Mouse (Mus musculus): Measurements from ENCODE around the gene Sorl1.
A peak's percentile ranks its signal among the peaks of the same experiment; 100 is the strongest.

Sorl1 gene

DNA sequence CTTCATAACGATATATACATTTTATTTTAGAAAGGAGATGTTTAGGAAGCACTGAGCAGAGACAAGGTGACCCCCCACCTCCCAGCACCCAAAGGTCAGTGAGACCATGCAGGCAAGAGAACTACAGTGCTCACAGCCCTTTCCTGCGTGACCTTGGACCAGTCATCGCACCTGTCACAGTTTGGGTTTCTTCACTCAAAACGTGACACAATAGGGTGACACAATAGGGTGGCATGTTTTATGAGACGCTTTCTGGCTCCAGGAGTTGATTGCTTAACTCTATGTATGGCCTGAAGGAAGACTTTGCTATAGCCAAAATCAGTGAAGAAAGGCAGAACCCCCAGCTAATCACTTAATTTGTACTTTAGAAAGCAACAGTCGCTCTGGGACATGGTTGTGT lies 1.7 kb downstream of the Sorl1 start:
- DNase-seq (ENCODE audit: low read depth, low spot score), result no peak

DNA sequence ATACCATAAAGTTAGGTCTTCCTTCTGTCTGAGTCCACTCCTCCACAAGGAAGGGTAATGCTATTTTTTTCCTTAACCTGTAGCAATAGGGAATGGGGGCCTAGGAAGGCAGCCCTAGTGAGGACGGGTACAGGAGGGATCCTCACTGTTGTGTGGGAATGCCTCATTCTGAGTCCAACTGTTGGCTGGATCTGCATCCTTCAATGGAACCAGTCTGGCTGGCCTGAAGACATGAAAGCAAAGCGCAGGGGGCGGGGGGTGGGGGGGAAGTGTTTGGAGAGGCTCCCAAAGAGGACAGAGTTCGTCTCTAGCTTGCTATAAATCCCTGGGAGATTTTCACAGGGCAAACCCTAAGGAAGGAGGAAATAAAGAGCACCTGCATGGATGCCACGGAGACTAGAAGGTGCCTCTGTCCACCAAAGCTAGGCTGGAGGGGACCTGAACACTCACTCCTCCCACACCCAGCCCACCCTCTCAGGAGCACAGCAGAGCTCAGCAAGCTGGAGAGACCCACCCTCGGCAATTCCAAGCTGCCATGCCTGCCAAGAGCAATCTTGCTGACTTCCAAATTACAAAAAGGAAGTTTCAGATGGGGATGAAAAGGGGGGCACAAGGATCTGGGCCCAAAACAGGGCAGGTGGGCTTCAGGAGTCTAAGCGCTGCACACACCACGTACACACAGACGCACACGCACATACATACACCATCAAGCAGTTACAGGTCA lies 2.3 kb downstream of the Sorl1 start:
- DNase-seq (ENCODE audit: low read depth, low spot score), result no peak

DNA sequence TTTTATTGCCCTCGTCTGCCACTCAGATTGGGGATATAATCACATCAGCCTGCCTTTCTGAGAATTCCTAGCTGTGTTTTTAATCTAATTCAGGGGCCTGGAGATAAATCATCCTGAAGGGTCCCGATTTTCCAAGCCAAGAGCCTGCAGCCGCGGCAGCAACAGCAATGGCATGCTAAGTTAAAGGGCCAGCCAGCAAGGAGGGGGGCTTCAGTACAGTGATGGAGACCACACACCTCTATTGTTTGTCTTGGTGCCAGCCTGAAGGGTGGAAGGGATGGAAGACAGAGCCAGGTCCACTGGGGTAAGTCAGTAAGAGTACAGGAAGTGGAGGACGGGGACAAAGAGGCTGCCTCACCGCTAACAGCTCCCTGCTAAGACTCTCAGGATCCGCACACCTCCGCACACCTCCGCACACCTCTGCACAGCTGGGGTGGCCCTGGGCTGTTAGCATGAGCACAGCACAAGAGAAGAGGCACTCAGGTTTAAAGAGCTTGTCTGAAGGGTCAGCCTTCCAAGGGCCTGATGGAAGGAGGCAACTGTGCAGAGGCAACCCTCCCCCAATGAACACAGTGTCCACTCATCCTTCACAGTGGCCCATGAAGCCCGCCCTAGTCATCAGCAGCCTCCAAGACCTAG lies 7.6 kb downstream of the Sorl1 start:
- DNase-seq (ENCODE audit: low read depth, low spot score), result no peak

DNA sequence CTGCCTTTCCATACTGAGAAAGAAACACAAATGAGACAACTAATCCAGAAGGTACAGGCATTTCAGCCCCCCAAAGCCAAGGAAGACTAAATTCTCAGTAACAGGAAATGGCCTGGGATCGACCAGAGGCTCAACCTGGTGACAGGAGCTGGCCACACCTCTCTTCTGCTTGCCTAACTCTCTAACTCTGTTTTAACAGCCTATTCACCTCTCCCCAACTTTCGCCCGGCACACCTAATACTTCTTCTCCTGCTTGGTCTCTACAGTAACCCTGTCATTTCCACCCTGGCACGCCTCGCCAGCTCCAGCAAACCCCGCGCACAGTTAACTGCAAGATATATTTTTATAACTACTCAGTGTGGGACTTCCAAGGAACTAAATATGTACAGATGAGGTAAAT lies 9.0 kb downstream of the Sorl1 start:
- DNase-seq (ENCODE audit: low read depth, low spot score), result no peak

DNA sequence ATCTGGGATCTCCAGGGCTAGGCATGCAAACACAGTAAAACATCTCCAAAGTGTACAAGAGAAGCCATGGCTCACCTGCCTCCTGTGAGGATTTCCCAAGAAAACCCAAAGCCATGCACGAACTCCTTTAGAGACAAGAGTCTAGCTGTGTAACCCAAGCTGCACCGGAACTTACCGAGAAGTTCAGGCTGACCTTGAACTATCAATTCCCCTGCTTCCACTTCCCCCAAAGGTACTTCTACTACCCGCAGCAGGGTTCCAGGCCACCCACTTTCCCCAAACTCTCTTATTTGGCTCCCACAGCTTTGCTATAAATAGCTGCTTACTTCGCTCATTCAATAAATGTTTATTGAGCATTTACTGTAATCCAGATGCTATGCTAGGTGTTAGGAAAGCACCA lies 10.8 kb downstream of the Sorl1 start:
- DNase-seq (ENCODE audit: low read depth, low spot score), result no peak

DNA sequence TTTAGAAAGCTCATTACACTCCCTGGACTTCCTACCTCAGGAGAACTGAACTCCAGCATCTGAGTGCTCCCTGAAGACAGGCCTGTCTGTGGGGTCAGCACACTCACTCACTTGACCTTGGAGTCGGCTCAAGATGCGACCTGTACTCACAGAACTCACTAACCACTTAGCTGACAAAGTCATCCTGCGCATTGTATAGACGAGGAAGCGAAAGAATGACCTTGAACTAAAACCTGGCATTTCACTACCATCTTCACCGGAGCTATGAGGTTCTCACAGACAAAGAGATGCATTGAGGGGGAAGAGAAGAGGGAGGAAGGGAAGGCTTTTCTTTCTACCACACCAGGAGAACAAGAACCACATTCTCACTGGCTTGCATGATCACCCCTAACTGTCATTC lies 11.4 kb downstream of the Sorl1 start:
- DNase-seq (ENCODE audit: low read depth, low spot score), result no peak

DNA sequence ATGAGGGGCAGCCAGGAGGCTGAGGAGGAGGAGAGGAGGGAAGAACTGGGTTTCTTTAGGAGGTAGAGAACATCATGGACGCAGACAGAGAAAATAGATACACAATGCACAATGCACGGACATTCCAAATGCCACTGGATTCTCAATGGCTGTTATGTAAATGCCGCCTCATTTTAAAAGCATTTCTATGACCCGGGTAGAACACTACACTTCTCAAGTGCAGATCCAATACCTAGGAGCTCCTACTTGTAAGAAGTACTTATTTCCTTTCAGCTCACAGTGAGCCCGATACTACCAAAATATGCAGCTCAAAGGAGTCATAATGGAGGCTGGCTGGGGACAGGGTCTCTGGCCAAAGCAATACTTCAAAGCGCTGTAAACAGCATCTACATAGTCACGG lies 12.8 kb downstream of the Sorl1 start:
- no peak for DNase-seq (ENCODE audit: low read depth, low spot score)

DNA sequence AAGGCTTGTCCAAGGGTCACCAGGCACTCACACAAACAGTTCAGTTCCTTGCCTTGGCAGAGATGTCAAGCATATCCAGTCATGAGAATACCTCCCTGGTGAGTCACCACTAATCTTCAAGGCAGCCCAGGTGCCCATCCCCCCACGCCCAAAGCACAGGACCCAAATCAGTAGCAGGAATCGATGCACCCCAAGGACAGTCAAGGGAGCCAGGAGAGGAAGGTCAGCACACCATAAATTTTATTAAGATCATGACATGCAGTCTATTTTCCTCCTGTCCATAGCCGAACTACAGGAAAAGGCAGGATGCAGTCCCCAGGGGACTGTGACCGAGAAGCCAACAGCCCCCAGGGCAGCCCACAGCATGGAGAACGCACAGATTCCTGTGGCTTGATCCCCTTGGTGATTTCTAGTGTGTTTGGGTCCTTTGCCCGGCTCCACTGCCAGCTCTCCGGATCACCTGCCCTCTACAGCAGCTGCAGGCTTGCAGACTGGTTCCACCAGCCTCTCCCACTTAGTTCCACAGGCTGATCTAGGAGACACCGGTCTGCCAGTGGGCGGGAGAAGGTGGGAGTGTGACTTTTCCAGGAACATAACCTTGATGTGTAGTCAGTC lies 14.2 kb downstream of the Sorl1 start:
- no peak for DNase-seq (ENCODE audit: low read depth, low spot score)

DNA sequence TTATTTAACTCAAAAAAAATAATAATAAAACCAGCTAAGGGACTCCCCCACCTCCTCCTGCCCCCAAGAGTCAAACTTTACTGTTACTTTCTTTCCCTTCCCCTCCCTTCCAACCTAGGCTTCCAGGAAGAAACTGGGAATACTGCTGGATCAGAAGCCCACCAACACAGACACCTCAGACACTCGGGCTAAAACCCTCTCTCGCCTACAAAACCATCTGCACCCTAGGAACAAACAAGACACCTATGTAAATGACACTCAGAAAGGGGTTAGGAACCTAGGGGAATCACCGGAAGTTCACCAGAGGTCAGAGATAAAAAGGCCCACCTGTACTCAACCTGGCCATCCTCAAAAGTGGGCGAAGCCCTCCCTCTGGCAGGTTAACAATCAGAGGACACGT lies 15.0 kb downstream of the Sorl1 start:
- DNase-seq (ENCODE audit: low read depth, low spot score), result no peak

DNA sequence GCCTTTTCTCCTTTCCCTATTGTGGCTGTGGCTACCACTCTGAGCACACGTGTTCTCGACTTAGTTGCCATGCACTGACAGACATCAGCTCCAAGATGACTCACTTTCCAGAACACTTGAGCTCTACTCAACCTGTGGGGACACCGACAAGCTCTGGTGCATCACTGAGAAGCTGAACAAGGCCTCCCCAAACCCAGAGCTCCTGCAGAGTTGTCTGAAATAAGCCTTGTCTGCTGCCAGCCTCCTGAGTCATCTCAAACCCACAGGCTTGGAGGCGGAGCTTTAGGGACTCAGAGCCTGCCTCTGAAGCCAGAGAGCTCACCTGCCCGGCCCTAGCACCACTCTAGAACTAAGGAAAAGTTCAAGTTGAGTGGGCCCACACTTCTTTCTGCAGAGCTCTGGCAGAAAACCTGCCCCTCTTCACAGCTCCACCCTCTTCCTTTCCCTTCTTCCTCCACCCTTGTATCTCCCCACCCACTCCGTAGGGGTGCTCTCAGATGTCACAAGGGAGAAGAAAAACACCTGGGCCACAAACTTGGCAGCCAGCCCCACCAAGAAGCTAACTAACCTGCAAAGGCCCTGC lies 15.6 kb downstream of the Sorl1 start:
- no peak for DNase-seq (ENCODE audit: low read depth, low spot score)

DNA sequence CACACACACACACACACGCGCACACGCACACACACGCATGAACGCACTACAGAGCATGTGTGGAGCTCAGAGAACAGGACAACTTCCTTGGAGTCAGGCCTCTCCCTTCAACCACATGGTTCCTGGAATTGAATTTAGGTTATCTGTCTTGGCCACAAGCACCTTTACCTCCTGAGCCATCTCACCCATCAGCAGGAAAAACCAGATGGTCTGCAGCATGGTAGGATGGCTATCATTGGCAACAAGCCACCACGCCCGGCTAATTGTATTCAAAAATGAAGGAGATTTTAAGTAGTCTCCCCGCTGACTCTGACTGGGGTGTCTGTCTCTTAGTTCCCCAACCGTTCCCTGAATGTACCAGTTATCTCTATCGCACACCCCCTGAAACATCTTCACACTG lies 17.0 kb downstream of the Sorl1 start:
- DNase-seq (ENCODE audit: low read depth, low spot score), result no peak

DNA sequence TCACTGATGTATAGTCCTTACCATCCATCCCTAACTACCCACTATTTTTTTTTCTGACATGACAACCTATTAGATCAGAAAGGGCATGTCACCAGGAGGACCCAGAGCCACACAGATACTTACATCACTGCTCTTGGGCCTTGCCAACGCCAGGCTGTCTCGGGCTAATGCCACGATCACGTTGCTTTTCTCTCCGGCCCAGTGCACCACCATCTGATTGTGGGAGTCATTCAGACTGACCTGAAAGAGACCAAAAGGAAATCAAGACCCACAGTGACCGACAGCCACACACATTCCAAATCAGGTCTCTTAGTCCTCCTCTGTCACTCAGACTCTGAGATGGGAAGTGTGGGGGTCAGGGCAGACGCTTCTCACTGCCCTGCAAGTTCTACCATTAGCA lies 17.8 kb downstream of the Sorl1 start:
- DNase-seq (ENCODE audit: low read depth, low spot score), result no peak

DNA sequence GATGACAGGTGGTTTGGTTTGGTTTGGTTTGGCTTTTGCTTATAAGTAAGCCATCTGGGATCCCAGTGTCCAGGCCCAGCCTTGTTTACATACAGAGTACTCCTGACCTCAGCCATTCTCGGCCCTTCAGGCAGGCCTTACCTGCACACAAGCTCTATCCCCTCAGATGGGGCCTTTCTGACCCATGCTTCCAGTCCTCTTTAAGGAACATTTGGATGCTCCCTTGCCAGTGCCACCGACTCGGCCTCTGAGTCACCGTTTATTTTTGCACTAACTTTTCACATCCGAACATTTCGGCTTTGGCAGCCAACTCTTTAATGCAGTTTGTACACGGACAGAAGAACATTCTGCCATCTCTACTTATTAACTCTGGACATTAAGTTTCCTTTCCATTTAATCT lies 20.6 kb downstream of the Sorl1 start:
- DNase-seq (ENCODE audit: low read depth, low spot score), result no peak

DNA sequence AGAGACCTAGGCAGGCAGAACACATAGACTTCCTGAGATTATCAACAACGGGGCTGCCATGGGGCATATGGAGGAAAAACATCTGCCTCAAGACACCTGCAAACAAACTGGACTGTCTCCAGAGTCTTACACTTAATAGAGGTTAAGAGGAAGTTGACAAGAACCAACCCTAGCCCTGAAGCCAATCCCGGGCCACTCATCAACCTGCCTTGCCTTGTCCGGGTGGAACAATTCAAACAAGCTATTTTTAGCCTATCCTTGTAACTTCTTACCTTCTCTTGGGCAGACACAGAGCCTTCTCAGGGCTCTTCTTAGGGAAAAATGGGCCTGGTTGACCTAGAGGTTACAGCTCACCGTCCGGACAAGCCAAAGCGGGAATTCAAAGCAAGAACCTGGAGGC lies 22.1 kb downstream of the Sorl1 start:
- DNase-seq (ENCODE audit: low read depth, low spot score), result no peak

DNA sequence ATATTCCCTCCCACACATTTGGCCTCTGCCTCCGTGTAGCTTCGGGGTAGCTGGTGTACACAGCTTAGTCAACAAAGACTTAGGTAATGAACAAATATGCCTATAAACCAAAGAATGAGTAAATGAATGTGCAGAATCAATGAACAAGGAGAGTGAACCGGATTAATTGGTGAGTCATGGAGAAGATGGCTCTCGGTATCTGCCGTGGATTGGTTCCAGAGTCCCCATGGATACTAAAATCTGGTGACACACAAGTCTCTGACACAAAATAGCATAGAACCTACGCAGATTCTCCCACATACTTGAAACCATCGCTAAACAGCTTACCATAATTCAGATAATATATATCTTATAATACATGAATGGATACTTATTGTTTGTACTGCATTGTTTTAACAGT lies 22.8 kb downstream of the Sorl1 start:
- DNase-seq (ENCODE audit: low read depth, low spot score), result no peak

DNA sequence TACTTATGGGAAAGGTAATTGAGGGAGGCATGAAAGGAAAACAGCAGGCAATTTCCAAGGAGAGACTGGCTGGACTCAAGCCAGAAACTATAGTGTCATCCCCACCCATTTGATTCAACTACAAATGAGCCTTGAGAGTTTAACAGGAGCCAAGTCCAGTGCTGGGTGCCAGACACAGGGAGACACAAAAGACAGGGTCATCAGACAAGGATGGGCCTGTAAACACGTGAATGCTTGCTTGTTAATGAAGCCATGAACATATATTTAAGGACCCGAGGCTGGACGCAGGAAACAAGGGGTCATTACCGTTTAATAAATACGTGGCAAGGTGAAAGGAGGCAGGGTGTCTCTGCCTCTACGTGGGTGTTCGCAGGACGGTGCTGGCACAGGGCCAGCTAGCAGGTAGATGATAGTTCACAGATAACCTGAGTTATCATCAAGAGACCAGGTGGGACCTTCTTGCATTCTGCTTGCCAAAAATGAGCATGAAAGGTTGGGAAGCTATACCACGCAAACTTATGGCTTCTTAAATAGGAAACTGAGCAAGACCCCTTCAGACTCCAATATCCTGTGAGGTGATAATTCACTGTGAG lies 23.4 kb downstream of the Sorl1 start:
- DNase-seq (ENCODE audit: low read depth, low spot score), result no peak

DNA sequence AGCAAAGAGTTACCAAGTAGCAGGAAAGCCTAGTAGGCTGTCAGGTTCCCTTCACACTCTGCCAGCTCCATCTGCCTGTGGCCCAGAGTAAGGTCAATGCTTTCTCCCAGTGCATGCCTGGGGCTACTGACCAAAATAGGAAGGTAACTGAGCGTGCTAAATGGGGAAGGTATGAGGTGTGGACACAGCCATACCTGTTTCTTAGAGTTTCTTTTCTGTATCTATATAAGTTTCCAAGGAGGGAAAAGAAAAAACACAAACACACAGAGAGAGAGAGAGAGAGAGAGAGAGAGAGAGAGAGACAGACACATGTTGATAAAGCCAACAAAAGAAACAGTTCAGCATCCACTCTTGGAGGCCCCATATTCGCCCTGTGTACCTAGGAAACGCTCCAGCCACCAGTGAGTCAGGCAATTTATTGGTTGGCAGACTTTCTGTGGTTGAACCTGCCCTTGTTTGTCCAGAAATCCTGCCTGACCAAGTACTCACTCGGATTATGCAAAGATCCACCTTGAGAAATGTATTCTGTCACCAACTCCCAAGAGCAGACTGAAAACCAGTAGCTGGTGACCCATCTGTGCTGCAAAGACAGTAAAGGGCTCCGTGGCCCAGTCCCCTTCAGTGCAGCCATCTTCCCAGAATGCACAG lies 25.5 kb downstream of the Sorl1 start:
- no peak for DNase-seq (ENCODE audit: low read depth, low spot score)

DNA sequence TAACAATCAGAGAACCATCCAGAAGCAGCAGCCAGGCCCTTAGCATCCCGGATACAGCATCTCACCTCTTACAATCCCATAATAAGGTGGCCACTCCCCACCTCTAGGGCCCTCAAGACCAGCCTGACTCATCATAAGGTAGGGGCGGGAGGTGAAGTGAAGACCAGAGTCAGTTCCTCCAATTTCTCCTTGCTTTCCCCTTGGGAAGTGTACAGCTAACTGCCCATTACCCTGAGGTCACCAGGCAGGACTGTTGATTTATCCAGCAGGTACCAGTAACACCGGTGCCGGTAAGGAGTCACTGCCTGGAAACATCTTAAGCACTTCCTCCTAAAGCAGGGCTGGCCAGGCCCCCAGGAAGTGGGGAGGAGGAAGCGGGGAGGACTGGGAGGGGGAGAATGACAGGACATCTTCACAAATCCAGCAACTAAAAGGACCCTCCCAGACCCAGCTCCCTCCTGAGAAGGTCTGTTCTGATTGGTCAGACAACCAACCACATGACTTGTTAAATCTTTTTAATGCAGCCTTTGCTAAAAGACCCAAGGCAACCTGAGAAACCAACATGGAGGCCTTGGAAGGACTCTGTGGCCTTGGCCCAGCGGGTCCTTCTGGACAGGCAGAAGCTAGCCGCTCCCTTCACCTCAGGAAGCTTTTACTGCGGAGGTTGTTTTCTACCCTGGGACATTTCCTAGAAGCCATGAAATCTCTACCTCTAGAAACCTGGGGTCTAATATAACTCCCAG lies 26.2 kb downstream of the Sorl1 start:
- no peak for DNase-seq (ENCODE audit: low read depth, low spot score)

DNA sequence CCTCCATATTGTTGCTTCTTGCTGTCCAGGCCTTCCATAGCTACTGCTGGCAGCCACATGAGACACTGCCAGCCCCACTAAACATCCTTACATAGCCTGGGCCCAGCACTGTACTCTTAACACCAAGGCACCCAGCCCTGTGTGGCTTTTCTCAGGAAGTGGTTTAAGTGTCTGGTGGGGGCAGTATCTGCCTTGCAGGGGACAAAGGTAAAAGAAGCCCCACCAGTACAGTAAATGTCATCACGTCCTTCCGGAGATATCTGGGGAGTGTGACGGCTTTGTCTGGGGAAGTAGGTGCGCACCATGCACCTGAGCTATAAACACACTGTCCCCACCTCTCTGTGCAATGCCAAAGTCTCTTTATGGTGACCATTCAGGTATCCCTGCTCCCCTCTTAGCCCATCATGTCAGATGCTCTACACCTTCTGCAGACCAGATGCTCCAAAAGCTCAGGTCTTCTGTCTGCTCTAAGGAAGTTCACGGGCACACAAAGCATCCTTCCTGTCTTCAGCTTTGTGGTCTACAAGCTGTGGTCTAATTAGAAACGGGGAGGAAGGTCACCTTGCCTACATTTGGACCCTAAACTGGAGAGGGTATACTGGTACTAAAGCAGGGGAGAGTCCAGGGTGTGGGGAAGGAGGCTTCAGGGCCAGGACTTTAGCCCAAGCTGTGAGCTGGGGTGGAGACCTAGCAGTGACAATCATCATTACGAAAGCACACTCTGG lies 26.9 kb downstream of the Sorl1 start:
- no peak for DNase-seq (ENCODE audit: low read depth, low spot score)

DNA sequence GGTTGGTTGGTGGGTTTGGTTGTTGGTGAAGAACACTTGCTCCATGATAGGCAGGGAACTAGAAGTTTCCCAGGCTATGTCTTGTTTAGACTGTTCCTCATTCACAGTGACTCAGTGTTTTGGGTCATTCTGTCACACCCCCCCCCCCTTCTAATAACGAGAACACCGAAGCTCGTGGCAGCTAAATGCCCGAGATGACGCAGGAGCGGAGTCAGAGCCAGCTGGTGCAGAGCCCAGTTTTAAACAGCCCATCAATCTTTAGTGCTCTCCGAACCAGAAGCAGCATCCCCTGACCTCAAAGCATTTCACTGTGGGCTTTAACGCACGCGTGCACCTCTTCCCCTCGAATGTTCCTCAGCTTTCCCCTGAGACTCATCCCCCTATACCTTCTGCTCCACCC lies 29.3 kb downstream of the Sorl1 start:
- DNase-seq (ENCODE audit: low read depth, low spot score), result peak; percentile 11

Measured in retina, postnatal 7 days (tissue).